Mouse (Mus musculus): Measurements from ENCODE around the gene Ankrd34b. TPM values are rescaled to one million over a fixed set of nuclear protein-coding genes. Genes with fewer than 3 reads are reported as not detected.

Ankrd34b gene
- polyA plus RNA-seq, 1 experiment from 2014 or later: 0.09 TPM

Other genes with a start within 250 kb of the Ankrd34b start
- 0.47 and 0.65 TPM in 2 replicates for gene Gm20379, start 119.9 kb upstream of the Ankrd34b start, polyA plus RNA-seq (2015; fragmentation: Nextera tagmentation; extraction: Ambion mirVana)
- 9.5 and 10.2 TPM in 2 replicates for gene Dhfr, start 71.2 kb upstream of the Ankrd34b start, polyA plus RNA-seq (2015; fragmentation: Nextera tagmentation; extraction: Ambion mirVana)
- 13.4 and 16.7 TPM in 2 replicates for gene Msh3, start 70.9 kb upstream of the Ankrd34b start, polyA plus RNA-seq (2015; fragmentation: Nextera tagmentation; extraction: Ambion mirVana)
- 0.11 TPM in 1 of 2 replicates, not detected in the other for gene Fam151b, start 58.1 kb downstream of the Ankrd34b start, polyA plus RNA-seq (2015; fragmentation: Nextera tagmentation; extraction: Ambion mirVana)
- gene Zfyve16, start 105.0 kb downstream of the Ankrd34b start, polyA plus RNA-seq (2015; fragmentation: Nextera tagmentation; extraction: Ambion mirVana): 6.9 and 7.4 TPM in 2 replicates
- not detected in 2 replicates for gene Spz1, start 150.3 kb downstream of the Ankrd34b start, polyA plus RNA-seq (2015; fragmentation: Nextera tagmentation; extraction: Ambion mirVana)
- 9.6 and 11.3 TPM in 2 replicates for gene Serinc5, start 185.2 kb downstream of the Ankrd34b start, polyA plus RNA-seq (2015; fragmentation: Nextera tagmentation; extraction: Ambion mirVana)

Measured in heart, embryonic 15.5 days (tissue).